33 mouse cellular contexts compared by ENCODE assay signal in genomic region chr1:34892466-34892865, GRCm38 (mm10).
"Had no signal": no experiment of that assay in that cellular context is flagged by ENCODE, and none has a peak within 500 bp of the region (broad histone marks: within the 10 kb centered on the region; RNA-seq: fewer than 3 reads in every experiment).

No protein-coding gene starts in this region.

- ATAC-seq: inflammation-experienced regulatory T-cells, adult 6 months; intestine, embryonic 16.5 days; intestine, postnatal 0 days had no signal

- H3K9me3 ChIP-seq: heart, embryonic 12.5 days; heart, embryonic 13.5 days; heart, embryonic 15.5 days; hindbrain, embryonic 10.5 days; hindbrain, embryonic 12.5 days; hindbrain, embryonic 13.5 days; intestine, embryonic 15.5 days; kidney, embryonic 15.5 days had no signal

- DNase-seq: heart, postnatal 10 days; heart, postnatal 14 days; heart, postnatal 36 days; heart, postnatal 4 days; kidney, adult 11 months; kidney, adult 18-20 months; kidney, adult 2 months; kidney, adult 8-10 months; kidney, adult 9 months; kidney, postnatal 10 days; kidney, postnatal 14 days; kidney, postnatal 25 days; kidney, postnatal 36 days; kidney, postnatal 4 days; layer of hippocampus, adult 9-11 months; layer of hippocampus, postnatal 36 days had no signal

- H3K36me3 ChIP-seq: heart, embryonic 12.5 days; heart, embryonic 13.5 days; heart, embryonic 15.5 days; hindbrain, embryonic 10.5 days; hindbrain, embryonic 12.5 days; hindbrain, embryonic 13.5 days; intestine, embryonic 15.5 days; kidney, embryonic 15.5 days had no signal

- H3K4me2 ChIP-seq: heart, embryonic 11.5 days; hindbrain, embryonic 12.5 days; hindbrain, embryonic 13.5 days; hindbrain, embryonic 14.5 days; intestine, embryonic 15.5 days; kidney, embryonic 15.5 days had no signal

- H3K27ac ChIP-seq: heart, embryonic 13.5 days; heart, embryonic 15.5 days; hindbrain, embryonic 10.5 days; hindbrain, embryonic 12.5 days; hindbrain, embryonic 13.5 days; hindbrain, embryonic 14.5 days; hindbrain, postnatal 0 days; intestine, embryonic 15.5 days; kidney, embryonic 15.5 days; kidney, postnatal 0 days; layer of hippocampus, adult 2 months; left cerebral cortex, adult 2 months had no signal

- H3K9ac ChIP-seq: hindbrain, embryonic 12.5 days; hindbrain, embryonic 13.5 days; hindbrain, embryonic 14.5 days; intestine, embryonic 15.5 days; kidney, embryonic 15.5 days had no signal

- H3K4me1 ChIP-seq: heart, embryonic 15.5 days; hindbrain, embryonic 10.5 days; hindbrain, embryonic 12.5 days; intestine, embryonic 15.5 days; kidney, embryonic 15.5 days had no signal

- H3K4me3 ChIP-seq: heart, embryonic 12.5 days; heart, embryonic 13.5 days; heart, embryonic 15.5 days; hindbrain, embryonic 10.5 days; hindbrain, embryonic 12.5 days; hindbrain, embryonic 13.5 days; intestine, embryonic 15.5 days; kidney, embryonic 15.5 days; layer of hippocampus, adult 2 months; left cerebral cortex, adult 2 months had no signal

- H3K27me3 ChIP-seq: hindbrain, embryonic 12.5 days; intestine, embryonic 15.5 days; kidney, embryonic 15.5 days had no signal
